Mouse (Mus musculus) stomach, postnatal 0 days (tissue): ENCODE measurements around the gene Rasgef1b.

Source experiments
- CTCF ChIP-seq: IDR thresholded peaks from 2 replicates; pipeline ENCODE4 v1.5.1; 2016; ENCODE audit warnings: antibody characterized with exemption, low read depth, mild to moderate bottlenecking, moderate library complexity
- EP300 ChIP-seq: optimal IDR thresholded peaks from 2 replicates; pipeline ENCODE3; 2016; ENCODE audit warnings: antibody characterized with exemption

- TF ChIP-seq CTCF (no peak), EP300 (no peak)
Measured at GRCm38 (mm10) chr5:99687894-99688293, 41.0 kb downstream of the Rasgef1b start.
